Mouse (Mus musculus): Measurements from ENCODE around the gene Cpsf2.
"Not testable (repeated sequence)": the region's sequence is repeated elsewhere in the genome, so short reads cannot be mapped to it uniquely, and the experiment has no call there.

Gene Cpsf2

DNA sequence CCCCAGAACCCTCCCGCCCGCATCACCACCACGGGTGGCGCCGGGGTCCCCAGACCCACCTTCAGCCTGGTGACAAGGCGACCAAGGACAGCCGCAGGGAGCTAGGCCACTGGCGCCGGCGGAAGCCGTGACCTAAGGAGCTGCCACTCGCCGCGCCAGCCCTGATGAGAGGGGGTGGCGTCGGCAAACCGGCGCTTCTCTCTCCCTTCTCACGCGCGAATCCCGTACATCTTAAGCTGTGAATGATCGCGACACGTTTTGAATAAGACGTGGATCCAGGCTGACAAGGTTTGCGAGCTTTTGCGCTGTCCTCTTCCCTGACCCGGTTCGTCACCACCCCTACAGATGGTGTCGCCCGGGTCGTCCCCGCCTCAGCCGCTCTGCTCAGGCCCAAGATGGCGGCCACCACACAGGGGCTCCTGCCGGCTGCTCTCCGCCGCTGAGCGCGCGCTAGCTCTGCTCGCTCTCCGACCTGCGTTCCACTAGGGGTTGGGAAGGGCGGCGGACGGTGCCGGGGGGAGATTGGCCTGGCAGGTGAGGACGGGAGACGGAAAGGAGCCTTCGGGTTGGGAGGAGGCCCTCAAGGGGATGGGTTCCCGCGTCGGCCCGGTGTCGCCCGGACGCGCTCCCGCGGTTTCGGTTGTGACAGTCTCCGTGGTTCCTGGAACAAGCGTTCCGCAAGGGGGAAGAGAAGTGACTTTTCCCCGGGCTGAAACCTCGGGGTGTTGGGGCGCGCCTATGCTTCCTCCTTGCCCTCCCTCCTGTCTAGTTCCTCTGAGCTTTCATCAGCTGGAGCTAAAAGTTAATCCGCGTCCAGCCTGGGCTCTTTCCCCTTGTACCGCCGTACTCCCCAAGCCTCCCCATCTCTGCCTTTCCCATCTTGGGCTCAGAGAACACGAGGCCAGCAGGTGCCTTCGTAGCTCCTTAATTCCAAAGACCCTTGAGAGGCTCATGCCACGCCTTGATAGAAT, at the start of gene Cpsf2:
Cpsf2 (plus strand) TSS at position 388 of the 971 bp plus-strand sequence.
- peak; percentile 90 to 98 for DNase-seq (ENCODE audit: inconsistent age in 2 of 2, low spot score in 1 of 2)

DNA sequence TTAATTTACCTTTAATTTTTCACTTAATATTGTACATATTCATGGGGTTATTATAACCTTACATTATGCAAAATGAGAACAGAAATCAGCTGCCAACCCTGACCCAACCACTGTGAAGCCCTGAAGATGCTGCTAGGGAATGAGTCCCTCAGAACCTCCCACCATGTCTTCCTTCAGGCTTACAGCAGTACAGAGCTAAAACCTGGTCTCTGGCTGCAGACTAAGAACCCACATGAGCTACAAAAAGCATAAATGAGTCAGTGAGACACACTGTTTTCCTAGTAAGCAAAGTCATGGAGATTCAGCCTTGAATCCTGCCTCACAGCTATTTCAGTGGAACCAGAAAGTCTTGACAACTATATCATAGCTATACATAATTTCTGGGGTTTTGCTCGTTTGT, 47.4 kb upstream of the Cpsf2 start:
- peak in 1 of 2 experiments; percentile 61 for DNase-seq (ENCODE audit: inconsistent age in 2 of 2, low spot score in 1 of 2)

DNA sequence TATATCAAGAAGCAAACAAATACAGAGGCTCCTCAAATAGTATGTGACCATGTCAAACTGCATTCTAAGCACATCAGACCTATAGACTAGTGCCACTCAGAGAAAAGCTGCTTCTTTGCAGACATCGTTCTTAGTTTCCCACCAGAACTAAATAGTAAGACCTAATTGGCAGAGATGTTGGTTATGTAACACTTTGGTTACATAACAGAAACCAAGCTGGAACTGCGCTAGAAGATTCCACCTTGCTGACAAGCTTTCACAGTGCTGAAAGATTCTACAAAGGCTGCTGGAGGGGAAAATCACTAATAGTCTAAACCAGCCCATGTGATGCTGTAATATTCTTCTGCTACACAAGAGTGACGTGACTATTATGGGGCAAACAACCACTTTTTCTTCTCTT, 40.6 kb upstream of the Cpsf2 start:
- DNase-seq (ENCODE audit: inconsistent age in 2 of 2, low spot score in 1 of 2): peak in 1 of 2 experiments; percentile 30

DNA sequence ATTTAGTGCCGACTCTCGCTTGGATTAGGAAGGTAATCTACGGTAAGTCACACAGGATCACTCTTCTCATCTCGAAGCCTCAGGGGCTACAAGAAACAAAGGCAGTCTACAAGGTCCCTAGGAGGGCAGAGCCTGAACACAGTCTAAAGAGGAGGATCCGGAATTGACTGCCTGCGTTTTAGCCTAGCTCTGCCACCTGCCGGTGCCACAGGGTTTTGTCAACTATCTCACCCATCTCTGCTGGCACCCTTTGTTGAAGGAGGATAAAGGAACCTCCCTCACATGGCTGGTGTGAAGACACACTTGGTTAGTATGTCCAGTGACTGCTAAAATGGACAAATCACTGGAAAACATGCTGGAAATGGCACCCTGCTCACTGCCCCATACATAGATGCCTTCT, 38.2 kb upstream of the Cpsf2 start:
- DNase-seq (ENCODE audit: inconsistent age in 2 of 2, low spot score in 1 of 2): peak in 1 of 2 experiments; percentile 28

DNA sequence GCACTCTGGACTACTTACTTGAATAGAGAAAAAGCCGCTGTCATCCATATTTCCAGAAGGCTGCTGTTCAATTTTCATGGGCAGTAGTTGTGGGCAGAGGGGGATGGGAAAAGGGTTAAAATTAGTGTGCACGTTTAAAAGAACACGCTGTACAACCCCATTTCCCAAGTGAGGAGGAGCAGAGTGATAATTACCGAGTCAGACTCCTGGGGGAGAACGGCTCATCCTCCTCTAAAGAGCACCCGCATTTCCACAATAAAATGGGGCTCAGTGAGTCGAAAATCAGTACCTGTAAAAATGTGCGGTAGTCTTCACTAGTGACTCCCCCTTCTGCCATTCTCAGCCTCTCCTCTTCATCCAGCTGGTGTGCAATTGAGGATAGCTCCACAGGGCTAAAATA, 27.8 kb upstream of the Cpsf2 start:
- DNase-seq (ENCODE audit: inconsistent age in 2 of 2, low spot score in 1 of 2): no peak

DNA sequence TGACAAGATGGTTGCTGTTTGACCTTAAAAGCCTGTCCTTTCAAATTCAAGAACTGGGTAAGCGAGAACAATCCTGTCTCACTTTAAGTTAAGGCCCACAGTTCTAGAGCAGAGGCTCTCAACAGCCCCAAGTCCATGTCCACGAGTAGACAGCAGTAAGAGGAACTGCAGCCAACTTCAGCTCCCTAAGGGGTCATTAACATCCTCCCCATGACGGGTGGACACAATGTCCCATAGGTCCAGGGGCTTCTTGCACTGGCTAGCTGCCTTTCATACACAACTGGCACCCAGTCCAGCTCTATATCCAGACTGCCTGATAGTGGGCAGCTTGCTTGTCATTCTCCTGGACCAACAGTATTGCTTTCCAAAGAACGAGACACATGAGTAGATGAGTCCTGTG, 27.0 kb upstream of the Cpsf2 start:
- DNase-seq (ENCODE audit: inconsistent age in 2 of 2, low spot score in 1 of 2): no peak

DNA sequence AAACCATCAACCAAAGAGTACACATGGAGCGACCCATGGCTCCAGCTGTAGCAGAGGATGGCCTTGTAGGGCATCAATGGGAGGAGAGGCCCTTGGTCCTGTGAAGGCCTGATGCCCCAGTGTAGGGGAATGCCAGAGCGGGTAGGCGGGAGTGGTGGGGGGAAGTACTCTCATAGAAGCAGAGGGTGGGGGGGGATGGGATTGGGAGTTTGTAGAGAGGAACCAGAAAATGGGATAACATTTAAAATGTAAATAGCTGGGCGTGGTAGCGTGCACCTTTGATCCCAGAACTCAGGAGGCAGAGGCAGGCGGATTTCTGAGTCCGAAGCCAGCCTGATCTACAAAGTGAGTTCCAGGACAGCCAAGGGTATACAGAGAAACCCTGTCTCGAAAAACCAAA, 20.0 kb upstream of the Cpsf2 start:
- not testable (repeated sequence) for DNase-seq (ENCODE audit: inconsistent age in 2 of 2, low spot score in 1 of 2)

DNA sequence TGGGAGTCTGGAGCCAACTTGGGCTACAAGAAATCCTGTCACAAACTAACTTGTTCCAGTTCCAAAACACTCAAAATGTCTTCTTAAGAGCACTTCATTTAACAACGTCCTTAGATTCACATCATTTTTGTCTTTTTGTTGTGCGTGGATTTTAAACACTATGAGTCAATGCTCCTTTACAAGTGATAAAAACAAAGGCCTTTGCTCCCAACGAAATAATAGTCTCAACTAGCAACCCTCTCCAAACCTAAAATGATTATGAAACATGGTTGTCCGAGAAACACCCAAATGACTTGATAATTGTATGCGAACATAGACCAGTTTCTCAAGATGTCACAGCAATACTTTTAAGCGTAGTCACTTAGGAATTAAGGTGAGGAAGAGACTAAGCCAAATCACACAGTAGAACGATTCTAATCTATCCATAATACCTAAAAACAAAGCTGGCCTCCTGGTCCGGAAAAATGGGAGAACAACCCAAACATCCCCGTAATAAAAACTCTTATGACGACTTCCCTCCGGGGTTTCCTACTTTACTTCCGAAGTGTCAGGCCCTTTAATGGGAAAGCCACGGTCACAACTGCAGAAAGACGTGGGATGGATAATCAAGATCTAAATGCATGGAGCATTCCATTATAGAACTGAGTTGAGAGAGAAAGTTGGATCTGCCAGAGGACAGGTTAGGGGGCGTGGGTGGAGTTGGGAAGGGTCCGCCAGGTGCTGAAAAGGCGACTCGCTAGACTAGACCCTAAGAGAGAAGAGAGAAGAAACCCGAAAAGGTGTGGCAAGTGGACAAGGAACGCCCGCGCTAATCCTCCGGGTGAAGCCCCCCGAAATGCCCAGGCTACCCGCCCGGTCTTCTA, 18.5 kb upstream of the Cpsf2 start:
- no peak for DNase-seq (ENCODE audit: inconsistent age in 2 of 2, low spot score in 1 of 2)

DNA sequence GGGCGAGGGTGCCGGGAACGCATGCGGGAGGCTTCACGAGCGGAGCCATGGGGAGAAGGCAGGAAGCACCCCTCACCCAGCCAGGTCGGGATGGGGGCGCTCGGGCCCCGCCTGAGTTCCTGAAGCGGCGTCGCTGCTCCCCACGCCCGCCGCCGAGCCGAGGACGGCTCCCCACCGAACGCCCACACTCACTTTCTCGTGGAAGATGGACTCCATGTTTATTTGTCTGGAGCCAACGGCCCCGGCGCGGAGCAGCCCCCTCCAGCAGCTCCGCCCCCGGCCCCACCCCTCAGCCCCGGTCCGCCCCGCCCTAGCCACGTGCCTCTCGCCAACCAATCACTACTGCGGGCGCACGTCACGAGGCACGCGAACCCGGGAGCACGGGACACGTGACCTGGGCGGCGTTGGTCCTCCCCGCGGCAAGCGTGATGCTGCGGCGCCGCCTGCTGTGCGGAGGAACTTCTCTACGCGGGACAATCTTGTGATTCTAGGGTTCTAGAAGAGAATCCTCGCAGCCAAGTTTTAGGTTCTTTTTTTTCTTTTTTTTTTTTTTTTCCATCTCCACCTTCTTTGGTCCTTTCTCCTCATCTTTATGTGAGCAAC, 17.7 kb upstream of the Cpsf2 start, which contains the start of gene Atxn3:
Atxn3 (minus strand) TSS at position 305 of the 603 bp plus-strand sequence.
- peak; percentile 97 to 99 for DNase-seq (ENCODE audit: inconsistent age in 2 of 2, low spot score in 1 of 2)

DNA sequence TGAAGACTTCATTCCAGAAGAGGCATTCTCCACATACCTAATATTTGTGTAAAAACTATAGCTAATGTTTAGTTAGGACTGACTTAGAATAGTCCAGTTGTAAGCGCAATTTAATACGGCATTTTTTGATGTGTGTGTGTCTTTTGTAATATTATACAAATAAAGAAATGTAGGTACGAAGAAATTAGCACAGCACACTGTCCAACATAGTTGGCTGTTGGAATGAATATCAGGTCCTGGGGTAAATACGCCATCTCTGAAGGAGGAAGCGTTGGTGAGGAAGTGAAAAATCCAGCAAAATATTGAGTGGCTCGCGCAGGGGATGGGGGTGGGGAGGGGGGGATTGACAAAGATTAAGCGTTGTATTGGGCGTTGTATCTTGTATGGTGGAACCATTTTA, 17.2 kb upstream of the Cpsf2 start:
- no peak for DNase-seq (ENCODE audit: inconsistent age in 2 of 2, low spot score in 1 of 2)

DNA sequence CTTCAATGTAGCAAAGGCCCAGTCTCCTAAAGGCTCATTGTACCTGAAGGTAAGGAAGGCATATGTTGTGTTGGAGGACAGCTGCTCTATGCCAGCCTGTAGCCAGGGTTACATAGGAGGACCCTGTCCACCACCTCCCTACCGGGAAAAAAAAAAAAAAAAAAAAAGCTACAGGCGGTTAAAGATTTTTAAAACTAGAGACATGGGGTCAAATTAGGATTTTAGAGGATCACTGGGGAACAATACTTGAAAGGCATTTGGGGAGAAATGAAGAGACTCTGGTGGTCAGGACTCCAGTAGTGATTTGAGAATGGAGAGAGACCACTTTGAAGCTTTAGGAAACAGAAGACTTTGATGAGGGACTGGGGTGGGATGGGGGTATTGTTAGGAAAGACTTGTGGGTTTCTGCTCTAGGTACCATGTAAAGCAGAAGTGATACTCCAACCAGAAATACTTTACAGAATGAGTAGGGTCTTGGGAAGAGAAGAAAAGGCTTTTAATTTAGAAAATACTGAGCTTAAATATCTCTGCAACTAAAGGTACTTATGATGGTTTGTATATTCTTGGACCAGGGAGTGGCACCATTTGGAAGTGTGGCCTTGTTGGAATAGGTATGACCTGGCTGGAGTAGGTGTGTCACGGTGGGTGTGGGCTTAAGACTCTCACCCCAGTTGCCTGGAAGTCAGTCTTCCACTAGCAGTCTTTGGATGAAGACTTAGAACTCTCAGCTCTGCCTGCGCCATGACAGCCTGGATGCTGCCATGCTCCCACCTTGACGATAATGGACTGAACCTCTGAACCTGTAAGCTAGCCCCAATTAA, 16.6 kb upstream of the Cpsf2 start:
- not testable (repeated sequence) for DNase-seq (ENCODE audit: inconsistent age in 2 of 2, low spot score in 1 of 2)

DNA sequence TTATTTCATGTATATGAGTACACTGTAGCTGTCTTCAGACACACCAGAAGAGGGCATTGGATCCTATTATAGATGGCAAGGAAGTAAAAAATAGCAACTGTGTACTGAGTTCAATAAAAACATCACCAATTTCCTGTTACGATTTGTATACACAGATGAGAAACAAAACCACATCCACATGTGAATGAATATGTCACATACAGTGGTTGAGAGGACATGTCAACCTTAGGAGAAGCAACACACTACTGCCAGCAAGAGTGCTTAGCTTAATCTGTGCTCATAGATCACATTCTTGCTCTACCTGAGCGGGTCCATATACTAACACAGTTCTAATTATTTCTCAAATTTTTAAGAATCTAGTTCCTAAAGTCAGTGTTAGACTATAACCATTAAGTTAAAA, 4.5 kb upstream of the Cpsf2 start:
- DNase-seq (ENCODE audit: inconsistent age in 2 of 2, low spot score in 1 of 2): no peak

DNA sequence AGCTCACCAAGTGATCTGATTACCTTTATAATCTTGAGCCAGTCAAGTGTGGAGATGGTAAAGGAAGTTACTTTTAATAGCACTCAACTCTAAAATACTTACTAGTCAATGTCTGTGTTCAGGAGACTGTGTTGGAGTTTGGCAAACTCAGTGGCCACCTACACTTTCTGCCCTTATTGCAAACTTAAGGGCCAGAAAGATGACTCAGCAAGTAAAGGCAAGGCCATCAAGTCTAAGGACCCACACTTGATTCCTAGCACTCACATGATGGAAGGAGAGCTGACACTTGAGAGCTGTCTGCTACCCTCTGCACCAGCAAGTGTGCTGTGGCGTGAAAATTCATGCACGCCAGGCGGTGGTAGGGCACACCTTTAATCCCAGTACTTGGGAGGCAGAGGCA, 3.6 kb upstream of the Cpsf2 start:
- no peak for DNase-seq (ENCODE audit: inconsistent age in 2 of 2, low spot score in 1 of 2)

DNA sequence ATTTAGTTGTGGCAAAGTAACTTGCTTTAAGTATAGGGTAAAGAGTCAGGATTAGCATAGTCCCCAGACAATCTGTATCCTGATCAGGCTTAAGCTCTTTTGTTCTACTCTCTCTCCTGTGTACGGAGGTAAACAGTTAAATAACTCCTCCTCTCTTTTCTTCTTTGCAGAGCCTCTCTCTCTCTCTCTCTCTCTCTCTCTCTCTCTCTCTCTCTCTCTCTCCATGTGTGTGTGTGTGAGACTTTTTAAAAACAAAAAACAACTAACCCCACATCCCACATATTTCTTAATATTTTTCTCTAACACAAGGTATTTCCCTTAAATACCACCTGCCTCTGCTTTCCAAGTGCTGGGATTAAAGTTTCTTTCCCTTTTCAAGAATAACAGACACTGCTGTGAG, 1.2 kb upstream of the Cpsf2 start:
- no peak for DNase-seq (ENCODE audit: inconsistent age in 2 of 2, low spot score in 1 of 2)

DNA sequence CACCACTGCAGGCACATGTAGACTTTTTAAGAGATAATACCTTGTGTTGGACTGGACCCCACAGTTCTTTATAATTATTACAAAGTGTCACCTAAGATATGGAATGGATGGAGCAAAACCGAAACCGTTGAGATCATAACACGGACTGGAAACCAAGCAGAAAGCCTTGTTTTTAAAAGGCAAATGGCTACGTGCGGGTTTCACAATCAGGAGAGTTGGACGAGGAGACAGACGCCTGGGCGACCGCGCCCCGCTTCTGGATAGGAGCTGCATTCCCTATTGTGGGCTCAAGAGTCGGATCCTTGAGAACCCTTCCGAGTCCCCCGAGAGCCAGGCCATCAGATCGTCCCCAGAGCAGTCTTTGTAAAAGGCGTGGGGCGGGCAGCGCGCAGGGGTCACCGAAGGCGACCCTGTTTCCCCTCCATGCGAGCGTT, 604 bp upstream of the Cpsf2 start:
- no peak for DNase-seq (ENCODE audit: inconsistent age in 2 of 2, low spot score in 1 of 2)

DNA sequence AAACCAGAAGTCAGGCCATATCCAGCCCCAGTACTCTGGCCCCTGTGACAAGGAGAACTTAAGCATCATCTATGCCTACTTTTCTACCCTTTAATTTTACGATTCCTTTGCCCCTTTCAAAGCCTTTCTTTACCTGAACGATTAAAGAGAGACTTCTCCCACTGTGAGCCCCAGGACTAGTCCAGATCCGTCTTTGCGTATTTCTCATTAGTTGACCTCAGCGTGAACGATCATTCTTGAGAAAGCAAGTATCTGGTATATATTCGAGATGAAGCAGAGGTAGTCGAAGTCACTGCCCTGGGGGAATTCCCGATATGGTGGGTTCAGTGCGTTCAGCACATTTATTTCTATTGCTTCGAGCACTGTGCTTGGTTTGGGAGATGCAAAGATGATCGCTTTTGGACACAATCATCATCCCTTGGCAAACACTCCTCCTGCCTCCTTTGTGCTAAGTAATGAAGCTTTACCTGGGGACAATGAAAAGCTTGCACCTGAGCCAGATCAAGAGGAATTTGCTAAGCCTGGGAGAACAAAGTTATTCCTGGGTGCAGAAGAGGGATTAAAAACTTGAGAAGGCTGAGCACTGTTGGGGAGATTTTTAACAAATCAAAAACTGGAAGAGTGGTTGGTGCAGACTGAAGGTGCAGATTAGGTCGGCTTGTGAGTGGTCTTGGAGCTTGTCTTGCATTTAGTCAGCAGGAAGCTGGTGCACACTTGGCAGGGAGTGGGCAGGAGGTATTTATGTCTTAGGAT, 1.0 kb downstream of the Cpsf2 start:
- DNase-seq (ENCODE audit: inconsistent age in 2 of 2, low spot score in 1 of 2): no peak

DNA sequence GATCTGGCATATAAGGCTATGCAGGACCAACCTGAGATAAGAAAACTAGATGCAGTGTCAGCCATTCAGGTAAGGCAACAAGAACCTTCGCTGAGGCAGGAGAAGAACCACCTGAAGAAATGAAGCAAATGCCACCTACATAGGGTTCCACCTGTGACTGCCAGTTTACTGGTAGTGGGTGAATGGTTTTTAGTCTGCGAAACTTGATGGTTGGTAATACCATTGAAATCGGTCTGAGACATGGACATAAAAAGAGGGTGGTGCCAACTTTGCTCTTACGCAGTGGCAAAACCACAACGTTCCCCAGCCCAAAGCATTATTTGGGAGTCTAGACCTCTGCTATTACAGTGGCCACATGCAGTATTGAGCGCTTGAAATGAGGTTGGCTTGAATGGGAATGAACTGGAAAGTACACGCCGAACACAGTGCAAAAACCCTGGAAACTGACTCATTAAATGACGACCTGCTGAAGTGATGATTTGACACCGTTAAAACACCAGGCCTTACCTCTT, 1.7 kb downstream of the Cpsf2 start:
- DNase-seq (ENCODE audit: inconsistent age in 2 of 2, low spot score in 1 of 2): no peak

DNA sequence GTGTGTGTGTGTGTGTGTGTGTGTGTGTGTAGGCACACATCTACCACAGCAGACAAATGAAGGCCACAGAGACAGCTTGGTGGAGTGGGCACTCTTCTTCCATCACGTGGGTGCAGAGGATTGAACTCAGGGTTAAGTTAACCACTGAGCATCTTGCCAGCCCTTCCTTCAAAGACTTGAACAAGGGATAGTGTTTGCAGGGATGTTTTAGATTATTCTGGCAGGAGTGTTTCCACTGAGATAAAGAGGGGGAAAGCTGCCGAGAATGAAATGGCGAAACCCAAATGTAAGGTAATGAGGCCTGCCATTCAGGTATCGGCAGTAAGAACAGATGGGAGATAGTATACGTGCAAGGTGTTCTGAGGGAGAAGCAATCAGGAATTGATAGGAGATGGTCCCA, 2.4 kb downstream of the Cpsf2 start:
- DNase-seq (ENCODE audit: inconsistent age in 2 of 2, low spot score in 1 of 2): no peak

DNA sequence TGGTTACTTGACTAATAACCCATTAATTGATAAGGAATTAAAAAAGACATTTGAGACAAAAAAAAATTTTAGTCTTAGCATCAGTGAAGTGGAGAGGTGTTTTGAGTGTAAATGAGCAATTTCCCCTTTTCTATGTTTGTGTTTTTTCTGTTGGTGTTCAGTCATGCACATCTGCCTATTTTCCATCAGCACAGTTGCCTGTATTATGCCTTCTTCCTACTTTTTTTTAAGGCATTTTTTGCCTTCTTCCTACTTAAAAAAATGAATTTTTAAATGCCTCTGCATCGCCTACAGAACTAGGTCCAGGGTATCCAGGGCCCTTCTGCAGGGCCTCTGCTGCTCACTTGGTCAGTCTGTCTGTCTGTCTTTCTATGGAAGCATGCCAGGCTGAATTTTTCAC, 2.8 kb downstream of the Cpsf2 start:
- no peak for DNase-seq (ENCODE audit: inconsistent age in 2 of 2, low spot score in 1 of 2)

All from adrenal gland, adult (tissue).